Mouse (Mus musculus) heart, postnatal 0 days (tissue): Measurements from ENCODE around the gene Fbxo2. TPM values are rescaled to one million over a fixed set of nuclear protein-coding genes. Genes with fewer than 3 reads are reported as not detected.

Experiments
- ATAC-seq: fragments of 200-750 bp; cut with Nextera tagmentation; 2 replicates; pipeline ENCODE4 v1.8.0; 2017; ENCODE audit warnings: low read depth, moderate number of reproducible peaks, moderate library complexity; ENCODE audit not compliant: insufficient read depth
- DNase-seq: peaks from one replicate; pipeline ENCODE4 v3.0.0-alpha.2; 2016; ENCODE audit warnings: low spot score
- H3K27ac ChIP-seq: fragments of 300-500 bp; sonication (generic); 2 replicates; pipeline ENCODE4 v1.5.1; 2014; ENCODE audit warnings: low read depth, mild to moderate bottlenecking
- H3K27me3 ChIP-seq: fragments of 300-500 bp; sonication (generic); 2 replicates; pipeline ENCODE4 v1.6.1; 2014; ENCODE audit warnings: low read length, mixed read lengths; ENCODE audit not compliant: control insufficient read depth, insufficient read depth
- H3K36me3 ChIP-seq: fragments of 300-500 bp; sonication (generic); replicated peaks from 2 replicates; pipeline ENCODE4 v1.6.1; 2014; ENCODE audit warnings: low read length, mixed read lengths; ENCODE audit not compliant: control insufficient read depth, insufficient read depth
- H3K4me1 ChIP-seq: fragments of 300-500 bp; sonication (generic); 2 replicates; pipeline ENCODE4 v1.6.1; 2014; ENCODE audit warnings: antibody characterized with exemption; ENCODE audit not compliant: control insufficient read depth, insufficient read depth
- H3K4me2 ChIP-seq: fragments of 300-500 bp; sonication (generic); 2 replicates; pipeline ENCODE4 v1.6.1; 2014; ENCODE audit warnings: low read depth, mild to moderate bottlenecking, low read length, moderate library complexity
- H3K4me3 ChIP-seq: fragments of 300-500 bp; sonication (generic); 2 replicates; pipeline ENCODE4 v1.5.1; 2014; ENCODE audit warnings: low read depth, low read length
- H3K9ac ChIP-seq: fragments of 300-500 bp; sonication (generic); replicated peaks from 2 replicates; pipeline ENCODE4 v1.6.1; 2014; ENCODE audit warnings: low read depth, low read length, mixed read lengths
- H3K9me3 ChIP-seq: fragments of 300-500 bp; sonication (generic); replicated peaks from 2 replicates; pipeline ENCODE4 v1.6.1; 2016; ENCODE audit warnings: low read length; ENCODE audit not compliant: control insufficient read depth
- CTCF ChIP-seq: IDR thresholded peaks from 2 replicates; pipeline ENCODE4 v1.5.1; 2016; ENCODE audit warnings: antibody characterized with exemption, control low read depth, low read depth
- EP300 ChIP-seq: IDR thresholded peaks from 2 replicates; pipeline ENCODE4 v1.6.1; 2016; ENCODE audit warnings: antibody characterized with exemption, low read depth
- WGBS: fragments of 180-500 bp; shearing (Covaris S2); extraction: QIAGEN DNeasy Blood & Tissue Kit; methylation state at CpG from one replicate; pipeline ENCODE4 v1.1.7; 2014; 5-methylcytosine and 5-hydroxymethylcytosine counted together
- polyA plus RNA-seq: library from polyadenylated mRNA; unstranded; fragments of >200 nt; fragmentation: Nextera tagmentation; extraction: Ambion mirVana; gene quantifications from 2 replicates; pipeline ENCODE4 v1.2.1, GENCODE M21; 2015
- total RNA-seq: library from RNA; depleted of rRNA; stranded (reverse); fragments of >200 nt; gene quantifications from 2 replicates; pipeline ENCODE4 v1.2.3, GENCODE M21; 2014; ENCODE audit warnings: low replicate concordance

Fbxo2 gene
- total and polyA plus RNA-seq, 2 experiments from 2014 or later, result 0.11 TPM; not detected in 1

- H3K4me1 ChIP-seq, result no peaks in the 10 kb centered on the region
- H3K27me3 ChIP-seq, result no peaks in the 10 kb centered on the region
- H3K9me3 ChIP-seq, result no peaks in the 10 kb centered on the region
- DNase-seq (no peak), ATAC-seq (no peak)
- 40% methylated on average over 10 of the region's 10 CpGs for WGBS
- TF ChIP-seq CTCF (no peak), EP300 (no peak)
- no peak overlapping the region for H3K4me2 ChIP-seq
- H3K36me3 ChIP-seq, result no peaks in the 10 kb centered on the region
- no peak overlapping the region for H3K4me3 ChIP-seq
- no peak overlapping the region for H3K9ac ChIP-seq
- H3K27ac ChIP-seq, result no peak overlapping the region
Measured at GRCm38 (mm10) chr4:148198721-148199120, 38.3 kb downstream of the Fbxo2 start.

DNA sequence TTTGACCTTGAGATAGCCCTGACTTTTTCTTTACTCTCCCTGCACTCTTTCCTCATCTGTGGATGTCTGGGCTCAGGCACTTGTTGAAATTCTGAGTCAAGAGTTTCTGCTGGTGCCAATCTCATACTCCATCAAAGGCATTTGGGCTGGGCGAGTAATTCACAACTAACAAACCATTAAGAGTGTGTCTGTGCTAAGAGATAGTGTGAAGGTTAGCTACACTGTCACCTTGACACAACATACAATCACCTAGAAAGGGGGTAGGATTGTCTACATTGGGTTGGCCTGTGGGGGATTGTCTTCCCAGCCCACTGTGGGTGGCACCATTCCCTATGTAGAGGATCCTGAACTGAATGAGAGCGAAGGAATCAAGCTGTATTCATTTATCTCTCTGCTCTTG lies 43.1 kb downstream of the Fbxo2 start:
- H3K27ac ChIP-seq, result no peak overlapping the region
- H3K36me3 ChIP-seq, result no peaks in the 10 kb centered on the region
- 85% methylated on average over 2 of the region's 2 CpGs for WGBS
- no peaks in the 10 kb centered on the region for H3K4me1 ChIP-seq
- H3K27me3 ChIP-seq, result no peaks in the 10 kb centered on the region
- H3K9ac ChIP-seq, result no peak overlapping the region
- ATAC-seq (no peak), DNase-seq (no peak)
- no peak overlapping the region for H3K4me2 ChIP-seq
- H3K4me3 ChIP-seq, result no peak overlapping the region
- no peaks in the 10 kb centered on the region for H3K9me3 ChIP-seq
- no peak for TF ChIP-seq EP300
- no peak for TF ChIP-seq CTCF

DNA sequence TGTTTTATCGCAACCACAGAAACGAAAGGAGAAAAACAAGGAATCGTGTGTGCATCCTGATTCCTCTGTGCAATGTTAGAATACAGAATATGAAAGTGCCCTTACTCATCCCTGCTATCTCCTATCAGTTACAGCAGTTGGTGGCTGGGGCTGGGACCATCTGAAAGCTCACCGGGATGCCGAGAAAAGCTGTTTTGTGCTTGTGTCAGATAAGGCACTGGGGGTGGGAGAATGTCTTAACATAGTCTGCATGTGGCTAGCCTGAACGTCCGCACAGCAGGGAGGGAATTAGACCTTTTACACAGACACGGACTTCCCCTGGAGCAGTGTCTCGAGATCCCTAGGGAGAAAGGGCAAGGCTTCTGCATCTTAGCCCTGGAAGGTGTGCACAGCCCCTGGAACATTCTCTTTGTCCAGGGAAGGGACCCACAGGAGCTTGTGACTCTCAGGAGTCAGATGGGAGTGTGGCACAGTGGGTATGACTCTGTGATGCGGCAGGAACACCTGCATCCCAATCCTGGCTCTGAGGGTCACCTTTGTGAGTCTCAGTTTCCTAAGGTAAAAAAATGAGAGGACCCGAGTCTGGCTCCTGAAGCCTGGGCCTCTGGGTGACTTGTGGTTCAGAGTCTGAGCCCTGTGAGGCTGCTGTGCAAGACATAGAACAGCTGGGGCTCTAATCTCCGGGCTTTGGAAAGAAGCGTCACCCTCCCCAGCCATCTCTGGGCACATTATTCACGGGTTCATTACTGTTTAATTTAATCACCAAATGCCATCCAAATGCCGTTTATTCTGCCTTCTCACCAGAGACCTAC lies 43.8 kb downstream of the Fbxo2 start:
- no peaks in the 10 kb centered on the region for H3K36me3 ChIP-seq
- no peak overlapping the region for H3K4me2 ChIP-seq
- no peaks in the 10 kb centered on the region for H3K27me3 ChIP-seq
- no peaks in the 10 kb centered on the region for H3K4me1 ChIP-seq
- no peak for DNase-seq
- no peak for ATAC-seq
- WGBS, result 48% methylated on average over 15 of the region's 15 CpGs
- no peak overlapping the region for H3K27ac ChIP-seq
- TF ChIP-seq CTCF (no peak), EP300 (no peak)
- H3K9ac ChIP-seq, result no peak overlapping the region
- no peak overlapping the region for H3K4me3 ChIP-seq
- H3K9me3 ChIP-seq, result no peaks in the 10 kb centered on the region

GRCm38 (mm10) chr4:148204873-148205232 lies 44.4 kb downstream of the Fbxo2 start:
- no peaks in the 10 kb centered on the region for H3K9me3 ChIP-seq
- no peak overlapping the region for H3K9ac ChIP-seq
- no peak overlapping the region for H3K4me3 ChIP-seq
- ATAC-seq (no peak), DNase-seq (no peak)
- no peaks in the 10 kb centered on the region for H3K36me3 ChIP-seq
- no peak overlapping the region for H3K27ac ChIP-seq
- 60% methylated on average over 6 of the region's 6 CpGs for WGBS
- TF ChIP-seq EP300, result no peak
- TF ChIP-seq CTCF, result no peak
- H3K4me1 ChIP-seq, result no peaks in the 10 kb centered on the region
- H3K27me3 ChIP-seq, result no peaks in the 10 kb centered on the region
- H3K4me2 ChIP-seq, result no peak overlapping the region

GRCm38 (mm10) chr4:148214460-148215136 lies 54.2 kb downstream of the Fbxo2 start:
- no peak for TF ChIP-seq CTCF
- no peak for TF ChIP-seq EP300
- no peaks in the 10 kb centered on the region for H3K4me1 ChIP-seq
- H3K4me3 ChIP-seq, result no peak overlapping the region
- H3K27me3 ChIP-seq, result peaks cover 15% of the 10 kb centered on the region
- H3K9me3 ChIP-seq, result no peaks in the 10 kb centered on the region
- H3K36me3 ChIP-seq, result no peaks in the 10 kb centered on the region
- no peak overlapping the region for H3K27ac ChIP-seq
- DNase-seq, result no peak
- 41% methylated on average over 5 of the region's 5 CpGs for WGBS
- H3K9ac ChIP-seq, result no peak overlapping the region
- no peak overlapping the region for H3K4me2 ChIP-seq
- ATAC-seq, result no peak
